Mouse (Mus musculus) MEL (cell line): ENCODE data around the gene Pgm3. TPM values are rescaled to one million over a fixed set of nuclear protein-coding genes. Genes with fewer than 3 reads are reported as not detected.

Experiments
- DNase-seq: peaks from one replicate; pipeline ENCODE4 v3.0.0; 2011; ENCODE audit warnings: low read depth, low spot score
- H3K27ac ChIP-seq: 2 replicates; pipeline ENCODE4 v1.5.1; 2012; ENCODE audit warnings: low read depth, mild to moderate bottlenecking, control low read depth, low read length, moderate library complexity; ENCODE audit not compliant: control insufficient read depth
- H3K27me3 ChIP-seq, 2 experiments: fragments of 150-350 bp in 1 of 2; sonication (generic) in 1 of 2; 2 replicates each; pipeline ENCODE4 v1.6.1; 2012; ENCODE audit warnings: low read length in 2 of 2, mild to moderate bottlenecking in 2 of 2, improper control_type of control experiment in 1 of 2, moderate library complexity in 1 of 2; ENCODE audit not compliant: insufficient read depth in 2 of 2, control insufficient read depth in 1 of 2
- H3K36me3 ChIP-seq, 2 experiments: 2 replicates each; pipeline ENCODE4 v1.6.1; 2012 to 2014; ENCODE audit warnings: low read length in 2 of 2, improper control_type of control experiment in 1 of 2, inconsistent platforms in 1 of 2, mild to moderate bottlenecking in 1 of 2; ENCODE audit not compliant: insufficient read depth in 2 of 2, control insufficient read depth in 1 of 2
- H3K4me1 ChIP-seq, 2 experiments: fragments of 150-350 bp in 1 of 2; sonication (generic) in 1 of 2; 2 replicates each; pipeline ENCODE4 v1.6.1; 2012; ENCODE audit warnings: low read length in 2 of 2, improper control_type of control experiment in 1 of 2, mild to moderate bottlenecking in 1 of 2; ENCODE audit not compliant: insufficient read depth in 2 of 2, control insufficient read depth in 1 of 2
- H3K4me3 ChIP-seq, 2 experiments: fragments of 150-350 bp in 1 of 2; sonication (generic) in 1 of 2; 2 replicates each; pipeline ENCODE4 v1.5.1; 2012; ENCODE audit warnings: low read depth in 2 of 2, low read length in 2 of 2, mild to moderate bottlenecking in 2 of 2, moderate library complexity in 2 of 2, control low read depth in 1 of 2, improper control_type of control experiment in 1 of 2; ENCODE audit not compliant: control insufficient read depth in 1 of 2, insufficient read depth in 1 of 2
- H3K79me2 ChIP-seq: 2 replicates; pipeline ENCODE4 v1.6.1; 2012; ENCODE audit warnings: mild to moderate bottlenecking, low read length, moderate library complexity; ENCODE audit not compliant: control insufficient read depth, poor library complexity, insufficient read depth
- H3K9ac ChIP-seq: 2 replicates; pipeline ENCODE4 v1.6.1; 2012; ENCODE audit warnings: low read depth, mild to moderate bottlenecking, control low read depth, low read length, moderate library complexity; ENCODE audit not compliant: control insufficient read depth, poor library complexity, severe bottlenecking
- H3K9me3 ChIP-seq: fragments of 150-350 bp; sonication (generic); replicated peaks from 2 replicates; pipeline ENCODE4 v1.6.1; 2012; ENCODE audit warnings: mild to moderate bottlenecking, low read length, improper control_type of control experiment, moderate library complexity; ENCODE audit not compliant: insufficient read depth
- CHD1 ChIP-seq: IDR thresholded peaks from 2 replicates; pipeline ENCODE4 v1.6.1; 2012; ENCODE audit warnings: low read depth, mild to moderate bottlenecking, inconsistent platforms, low read length, improper control_type of control experiment
- CHD2 ChIP-seq: IDR thresholded peaks from 2 replicates; pipeline ENCODE4 v1.6.1; 2011; ENCODE audit warnings: low read length, improper control_type of control experiment
- CTCF ChIP-seq, 3 experiments: IDR thresholded peaks in 2 of 3; conservative IDR thresholded peaks in 1 of 3; 2 replicates each; pipeline ENCODE4 v1.5.1; 2011 to 2012; ENCODE audit warnings: low read length in 3 of 3, low read depth in 2 of 3, mild to moderate bottlenecking in 2 of 3, improper control_type of control experiment in 1 of 3, inconsistent platforms in 1 of 3, mixed read lengths in 1 of 3, moderate library complexity in 1 of 3; ENCODE audit not compliant: control insufficient read depth in 1 of 3, insufficient read depth in 1 of 3, poor library complexity in 1 of 3, severe bottlenecking in 1 of 3
- E2F4 ChIP-seq: IDR thresholded peaks from 2 replicates; pipeline ENCODE4 v1.6.1; 2011; ENCODE audit warnings: low read depth, low read length, improper control_type of control experiment, borderline replicate concordance
- ELF1 ChIP-seq: IDR thresholded peaks from 2 replicates; pipeline ENCODE4 v1.6.1; 2014; ENCODE audit warnings: low read depth, mild to moderate bottlenecking, inconsistent platforms, low read length, improper control_type of control experiment, moderate library complexity
- GABPA ChIP-seq: IDR thresholded peaks from 2 replicates; pipeline ENCODE4 v1.6.1; 2012; ENCODE audit warnings: low read depth, mild to moderate bottlenecking, inconsistent platforms, low read length, improper control_type of control experiment, moderate library complexity
- HCFC1 ChIP-seq: IDR thresholded peaks from 2 replicates; pipeline ENCODE4 v1.6.1; 2012; ENCODE audit warnings: low read depth, mild to moderate bottlenecking, inconsistent platforms, low read length, improper control_type of control experiment, moderate library complexity
- KAT2A ChIP-seq: conservative IDR thresholded peaks from 2 replicates; pipeline ENCODE4 v1.6.1; 2012; ENCODE audit warnings: low read depth, low read length, improper control_type of control experiment, inconsistent platforms
- MAZ ChIP-seq: IDR thresholded peaks from 2 replicates; pipeline ENCODE4 v1.6.1; 2012; ENCODE audit warnings: low read depth, mild to moderate bottlenecking, inconsistent platforms, low read length, improper control_type of control experiment
- MEF2A ChIP-seq: IDR thresholded peaks from 2 replicates; pipeline ENCODE4 v1.6.1; 2014; ENCODE audit warnings: low read depth, mild to moderate bottlenecking, inconsistent platforms, low read length, improper control_type of control experiment; ENCODE audit not compliant: poor library complexity, insufficient replicate concordance, severe bottlenecking; ENCODE audit errors: extremely low read depth
- MXI1 ChIP-seq: IDR thresholded peaks from 2 replicates; pipeline ENCODE4 v1.6.1; 2011; ENCODE audit warnings: mild to moderate bottlenecking, low read depth, low read length, improper control_type of control experiment
- MYB ChIP-seq: IDR thresholded peaks from 2 replicates; pipeline ENCODE4 v1.6.1; 2011; ENCODE audit warnings: mild to moderate bottlenecking, low read depth, low read length, improper control_type of control experiment
- MYC ChIP-seq: IDR thresholded peaks from 2 replicates; pipeline ENCODE4 v1.6.1; 2011; ENCODE audit warnings: low read depth, mild to moderate bottlenecking, low read length, improper control_type of control experiment, moderate library complexity
- POLR2A ChIP-seq, 2 experiments: IDR thresholded peaks; 2 replicates each; pipeline ENCODE4 v1.6.1; 2011 to 2012; ENCODE audit warnings: low read length in 2 of 2, mild to moderate bottlenecking in 2 of 2, control low read depth in 1 of 2, improper control_type of control experiment in 1 of 2, low read depth in 1 of 2, moderate library complexity in 1 of 2; ENCODE audit not compliant: control insufficient read depth in 1 of 2, insufficient read depth in 1 of 2, poor library complexity in 1 of 2
- POLR2AphosphoS2 ChIP-seq: IDR thresholded peaks from 2 replicates; pipeline ENCODE4 v1.6.1; 2011; ENCODE audit warnings: low read length, improper control_type of control experiment
- POLR2AphosphoS5 ChIP-seq: IDR thresholded peaks from 2 replicates; pipeline ENCODE4 v1.6.1; 2012; ENCODE audit warnings: low read depth, borderline replicate concordance, mild to moderate bottlenecking, inconsistent platforms, low read length, moderate library complexity, mixed read lengths
- RCOR1 ChIP-seq: IDR thresholded peaks from 2 replicates; pipeline ENCODE4 v1.6.1; 2012; ENCODE audit warnings: low read depth, mild to moderate bottlenecking, inconsistent platforms, low read length, improper control_type of control experiment
- SMC3 ChIP-seq: IDR thresholded peaks from 2 replicates; pipeline ENCODE4 v1.6.1; 2011; ENCODE audit warnings: low read depth, low read length, improper control_type of control experiment
- TAL1 ChIP-seq: IDR thresholded peaks from 2 replicates; pipeline ENCODE4 v1.6.1; 2012; ENCODE audit warnings: mild to moderate bottlenecking, inconsistent platforms, low read length, moderate library complexity, mixed read lengths
- TBP ChIP-seq: IDR thresholded peaks from 2 replicates; pipeline ENCODE4 v1.8.0; 2011; ENCODE audit warnings: low read depth, low read length, improper control_type of control experiment
- TCF12 ChIP-seq: IDR thresholded peaks from 2 replicates; pipeline ENCODE4 v1.6.1; 2014; ENCODE audit warnings: low read depth, mild to moderate bottlenecking, inconsistent platforms, low read length, improper control_type of control experiment, moderate library complexity
- polyA plus RNA-seq, 2 experiments: library from polyadenylated mRNA; stranded (reverse) in 1 of 2; unstranded in 1 of 2; fragments of >175 nt in 1 of 2; fragments of >200 nt in 1 of 2; gene quantifications; 2 replicates each; pipeline versions ENCODE4 v1.2.1 to v1.2.4; 2012; ENCODE audit warnings: low replicate concordance in 2 of 2, low read depth in 1 of 2; ENCODE audit not compliant: insufficient read length in 2 of 2, insufficient read depth in 1 of 2, missing spikeins in 1 of 2
- total RNA-seq: library from RNA; depleted of rRNA; stranded (reverse); fragments of 300-350 nt; gene quantifications from 2 replicates; pipeline ENCODE4 v1.2.3, GENCODE M21; 2012

Pgm3 gene
- total and polyA plus RNA-seq, 3 experiments = 10.2 to 10.9 TPM; not detected in 1

DNA sequence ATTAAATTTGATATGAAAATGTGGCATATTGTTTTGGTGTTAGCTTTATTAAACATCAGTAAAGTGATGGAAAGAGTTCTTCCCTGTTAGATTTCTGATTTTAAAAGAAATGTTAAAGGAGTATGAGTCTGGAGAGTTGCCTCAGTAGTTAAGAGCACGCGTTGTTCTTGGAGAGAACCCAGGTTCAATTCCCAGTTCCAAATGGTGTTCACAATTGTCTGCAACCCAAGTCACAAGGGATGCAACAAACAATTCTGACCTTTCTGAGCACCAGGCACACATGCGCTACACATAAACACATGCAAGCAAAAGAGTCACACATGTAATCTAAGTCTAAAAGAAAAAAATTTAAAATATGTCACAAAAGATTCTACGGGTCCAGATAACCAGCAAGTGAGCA lies 56.8 kb downstream of the Pgm3 start:
- no peak overlapping the region for H3K4me3 ChIP-seq
- no peak for TF ChIP-seq CHD1
- TF ChIP-seq MAZ = no peak
- TF ChIP-seq CHD2 = no peak
- no peak for TF ChIP-seq TCF12
- TF ChIP-seq RCOR1 = no peak
- H3K9me3 ChIP-seq = no peaks in the 10 kb centered on the region
- no peaks in the 10 kb centered on the region for H3K27me3 ChIP-seq
- H3K79me2 ChIP-seq = no peaks in the 10 kb centered on the region
- DNase-seq = no peak
- no peak overlapping the region for H3K9ac ChIP-seq
- peaks cover 7 to 18% of the 10 kb centered on the region in 2 experiments for H3K36me3 ChIP-seq
- peaks cover 6 to 13% of the 10 kb centered on the region in 2 experiments for H3K4me1 ChIP-seq
- no peak overlapping the region for H3K27ac ChIP-seq

- Histone ChIP-seq H3K4me1 (peaks cover 6 to 13% of the 10 kb centered on the region in 2 experiments), H3K9ac (no peak overlapping the region), H3K79me2 (no peaks in the 10 kb centered on the region), H3K27me3 (no peaks in the 10 kb centered on the region), H3K9me3 (no peaks in the 10 kb centered on the region), H3K4me3 (no peak overlapping the region), H3K36me3 (peaks cover 7 to 18% of the 10 kb centered on the region in 2 experiments), H3K27ac (no peak overlapping the region)
- TF ChIP-seq TAL1 (no peak), POLR2AphosphoS2 (no peak), CHD2 (no peak), POLR2A (IDR thresholded peaks at IDR 0.05; ENCODE audit: control insufficient read depth in 1 of 2, insufficient read depth in 1 of 2, low read depth in 1 of 2, low read length in 2 of 2, poor library complexity in 1 of 2) (no peak), E2F4 (no peak), CTCF (IDR thresholded peaks at IDR 0.05 in 2 of 3, conservative IDR thresholded peaks at IDR 0.05 in 1 of 3; ENCODE audit: control insufficient read depth in 1 of 3, insufficient read depth in 1 of 3, low read depth in 2 of 3, low read length in 3 of 3, poor library complexity in 1 of 3, severe bottlenecking in 1 of 3) (no peak), MYC (no peak), ELF1 (no peak), TBP (no peak), KAT2A (no peak), MXI1 (no peak), HCFC1 (no peak), MYB (no peak), POLR2AphosphoS5 (no peak), SMC3 (no peak), MEF2A (no peak), MAZ (no peak), GABPA (no peak)
- no peak for DNase-seq
These were observed 57.3 kb downstream of the Pgm3 start for GRCm38 (mm10) chr9:86514390-86514789.
